Mouse (Mus musculus) ovary, adult 18-20 months (tissue): ENCODE data around the gene Lamc2.
A peak's percentile ranks its signal among the peaks of the same experiment; 100 is the strongest.

Source experiments
- DNase-seq: peaks from one replicate; pipeline ENCODE4 v3.0.0; 2022; ENCODE audit warnings: low spot score, mixed read lengths

The Lamc2 gene

DNA sequence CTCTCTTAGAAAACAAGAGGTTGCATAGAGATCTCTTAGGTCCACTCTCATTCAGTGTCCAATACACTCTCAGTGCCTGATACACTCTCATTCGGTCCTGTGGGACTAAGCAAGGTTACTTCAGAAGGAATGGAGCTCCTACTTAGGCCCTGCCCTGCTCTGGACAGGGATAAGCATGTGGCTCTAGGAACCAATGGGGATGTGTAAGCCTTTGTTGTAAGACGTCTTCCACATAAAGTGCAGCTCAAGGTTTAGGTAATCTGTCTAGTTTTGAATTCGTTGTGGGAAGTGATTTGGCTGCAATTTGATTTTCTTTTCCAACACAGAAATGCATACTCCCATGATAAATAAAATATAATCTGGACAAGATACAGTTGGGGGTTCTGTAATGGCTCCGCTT, 6.1 kb downstream of the Lamc2 start:
- no peak for DNase-seq

DNA sequence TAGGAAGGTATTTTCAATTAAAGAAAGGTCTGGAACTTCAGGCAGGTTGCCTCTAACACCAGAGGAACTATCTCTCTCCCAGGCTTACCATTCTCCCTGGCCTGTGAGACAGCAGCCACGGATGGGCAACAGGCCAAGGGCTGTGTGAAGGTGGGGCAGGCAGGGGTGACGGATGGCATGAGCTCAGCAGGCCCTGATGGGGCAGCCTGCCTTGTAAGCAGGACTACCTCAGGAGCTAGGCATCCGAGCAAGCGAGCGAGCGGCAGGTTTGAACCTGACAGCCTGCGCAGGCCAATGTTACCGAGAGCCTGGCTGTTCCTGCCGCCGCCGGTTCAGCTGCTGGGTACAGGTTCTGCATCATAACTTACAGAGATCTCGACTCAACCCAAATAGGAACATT, 11.4 kb downstream of the Lamc2 start:
- peak; percentile 47 for DNase-seq

DNA sequence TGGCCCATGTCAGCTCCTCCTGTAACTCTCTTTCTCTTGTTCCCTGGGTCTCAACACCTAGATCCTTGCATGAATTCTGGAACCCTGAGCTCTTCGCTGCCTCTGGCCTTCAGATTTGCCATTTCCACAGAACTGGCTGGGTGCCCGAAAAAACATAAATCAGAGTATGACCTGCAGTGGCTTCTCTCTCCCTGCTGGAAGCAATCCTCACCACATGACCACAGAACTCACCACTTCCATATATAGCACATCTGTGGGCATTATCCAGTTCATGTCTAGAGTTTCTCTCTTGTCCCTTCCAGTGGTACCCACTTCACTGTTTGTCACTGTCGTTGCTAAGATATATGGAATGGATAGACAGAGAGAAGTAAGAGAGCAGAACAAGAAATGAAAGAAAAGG, 13.0 kb downstream of the Lamc2 start:
- peak; percentile 37 for DNase-seq

DNA sequence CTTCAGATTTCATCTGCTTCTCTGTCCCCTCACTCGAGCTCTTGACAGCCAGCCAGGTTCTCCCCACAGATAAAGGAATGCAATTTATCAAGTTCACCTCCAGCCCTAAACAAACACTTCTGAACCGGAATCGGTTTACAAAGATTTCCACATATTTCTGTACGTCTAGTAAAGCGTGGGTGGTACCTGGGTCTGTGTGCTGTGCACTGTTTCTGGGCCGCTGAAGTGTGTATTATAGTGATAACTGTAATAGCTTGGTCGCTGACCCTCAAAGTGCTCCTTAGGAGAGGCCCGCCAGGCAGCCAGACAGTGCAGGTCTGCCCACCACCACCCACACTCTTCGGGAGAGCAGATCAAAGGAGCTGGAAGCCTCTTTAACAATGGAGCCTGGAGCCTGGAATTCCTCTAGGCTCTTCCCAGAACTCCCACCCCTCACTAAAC, 13.9 kb downstream of the Lamc2 start:
- no peak for DNase-seq

DNA sequence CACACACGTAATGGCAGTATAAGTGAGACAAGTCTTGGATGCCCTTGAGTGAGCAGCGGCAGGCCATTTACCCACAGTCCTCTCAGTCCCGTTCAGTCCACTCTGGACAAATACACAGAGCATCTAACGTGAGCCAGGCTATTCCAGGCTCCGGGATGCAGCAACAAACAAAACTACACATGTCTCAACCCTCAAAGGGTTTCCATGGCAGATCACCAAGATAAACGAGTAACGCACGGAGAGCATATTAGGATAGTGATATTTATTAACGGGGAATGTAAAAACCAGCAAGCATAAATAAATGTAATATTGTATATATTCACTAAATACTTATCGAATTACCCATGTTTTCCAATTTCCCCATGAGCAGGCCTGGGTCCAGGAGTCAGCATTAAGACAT, 15.2 kb downstream of the Lamc2 start:
- DNase-seq: no peak

DNA sequence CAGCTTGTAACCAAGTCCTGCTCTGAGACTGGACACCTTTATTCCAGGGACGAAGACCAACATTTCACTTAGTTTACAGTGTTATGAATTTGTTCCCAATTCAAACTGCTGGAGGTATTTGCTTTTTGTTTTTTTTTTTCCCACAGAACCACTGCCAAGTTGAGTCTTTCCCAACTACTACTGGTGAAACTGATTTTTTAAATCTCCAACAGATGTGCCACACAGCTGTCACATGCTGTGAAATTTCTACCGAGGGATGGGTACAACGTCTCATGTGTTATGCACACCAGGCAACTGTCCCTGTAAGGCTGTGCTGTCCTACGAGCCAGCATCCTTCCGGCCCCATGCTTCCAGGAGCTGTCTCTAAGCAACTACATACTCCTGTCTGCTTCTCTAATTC, 18.0 kb downstream of the Lamc2 start:
- DNase-seq: no peak

DNA sequence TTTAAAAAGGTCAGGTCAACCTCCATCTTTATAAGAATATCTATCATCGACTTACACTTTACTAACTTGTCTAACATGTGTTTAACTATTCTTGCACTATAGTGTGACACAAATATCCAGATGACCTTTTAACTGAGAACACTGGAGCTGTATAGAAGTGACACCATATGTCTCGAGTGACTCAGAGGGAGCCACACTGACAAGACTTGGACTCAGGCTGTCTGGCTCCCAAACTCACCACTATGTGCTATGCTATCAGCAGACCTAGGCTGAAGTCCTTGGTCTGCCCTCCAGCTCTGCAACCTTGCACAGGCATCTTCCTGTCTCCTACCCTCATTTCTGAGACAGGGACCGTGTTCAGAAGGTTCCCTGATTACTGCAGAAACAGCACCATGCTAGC, 22.4 kb downstream of the Lamc2 start:
- DNase-seq: no peak

DNA sequence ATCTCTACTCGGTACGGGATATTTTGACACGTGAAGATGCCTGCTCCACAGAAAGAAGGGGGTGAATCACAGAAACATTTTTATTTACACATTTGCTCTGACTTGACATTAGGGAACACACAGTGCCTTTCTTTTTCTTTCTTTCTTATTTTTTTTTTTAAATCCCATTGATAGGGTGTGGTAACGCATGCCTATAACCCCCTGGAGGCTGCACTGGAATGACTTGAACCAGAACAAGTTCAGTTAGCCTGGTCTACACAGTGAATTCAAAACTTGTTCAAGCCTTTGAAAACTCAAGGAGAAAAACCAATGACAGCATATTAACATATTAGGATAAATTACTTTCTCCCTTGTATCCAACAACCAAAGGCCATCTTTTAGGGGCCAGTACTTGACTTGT, 27.1 kb downstream of the Lamc2 start:
- DNase-seq: no peak

DNA sequence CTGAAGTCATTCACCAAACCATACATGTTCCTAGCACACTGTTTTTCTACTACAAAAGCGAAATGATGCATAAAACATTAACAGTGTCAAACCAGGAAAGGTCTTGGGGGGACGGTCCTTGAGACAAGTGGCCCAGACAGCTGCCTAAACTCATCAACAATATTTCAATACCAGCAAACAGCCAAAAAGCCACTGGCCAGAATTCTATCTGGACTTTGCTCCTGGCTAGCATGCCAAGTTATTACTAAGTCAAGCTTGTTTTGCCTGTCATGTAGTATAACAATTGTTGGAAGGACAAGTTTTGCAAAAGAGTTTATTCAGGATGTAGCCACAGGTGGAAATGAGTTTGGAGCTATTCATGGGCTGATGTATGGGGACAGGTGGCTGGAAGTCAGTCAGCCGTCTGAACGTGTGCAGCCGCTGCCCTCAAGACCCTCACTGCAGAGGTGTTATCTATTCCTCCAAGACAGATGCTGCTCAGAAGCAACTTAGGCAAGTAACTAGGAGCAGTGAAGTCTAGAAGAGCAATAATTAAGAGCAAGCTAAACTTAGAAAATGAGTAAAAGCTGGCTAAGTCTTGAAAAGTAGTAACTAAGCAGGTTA, 29.1 kb downstream of the Lamc2 start:
- DNase-seq: no peak

DNA sequence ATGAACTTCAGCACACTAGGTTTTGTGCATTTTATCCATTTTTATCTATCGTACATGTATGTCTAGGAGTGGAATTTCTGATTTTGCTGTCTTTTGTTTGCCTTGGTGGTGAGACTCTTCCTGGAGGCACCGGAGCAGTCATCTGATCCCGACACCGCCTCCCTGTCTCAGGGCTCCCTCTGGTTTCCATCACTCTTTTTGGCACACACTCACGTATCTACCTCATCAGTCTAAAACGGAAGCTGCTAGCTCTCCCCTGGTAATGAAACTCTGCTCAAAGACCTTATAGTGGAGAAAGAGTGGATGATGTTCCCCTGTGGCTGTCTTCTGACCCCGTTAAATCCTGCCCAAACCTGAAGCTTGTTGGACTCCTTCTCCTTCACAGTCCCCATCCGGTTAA, 30.9 kb downstream of the Lamc2 start:
- DNase-seq: no peak

DNA sequence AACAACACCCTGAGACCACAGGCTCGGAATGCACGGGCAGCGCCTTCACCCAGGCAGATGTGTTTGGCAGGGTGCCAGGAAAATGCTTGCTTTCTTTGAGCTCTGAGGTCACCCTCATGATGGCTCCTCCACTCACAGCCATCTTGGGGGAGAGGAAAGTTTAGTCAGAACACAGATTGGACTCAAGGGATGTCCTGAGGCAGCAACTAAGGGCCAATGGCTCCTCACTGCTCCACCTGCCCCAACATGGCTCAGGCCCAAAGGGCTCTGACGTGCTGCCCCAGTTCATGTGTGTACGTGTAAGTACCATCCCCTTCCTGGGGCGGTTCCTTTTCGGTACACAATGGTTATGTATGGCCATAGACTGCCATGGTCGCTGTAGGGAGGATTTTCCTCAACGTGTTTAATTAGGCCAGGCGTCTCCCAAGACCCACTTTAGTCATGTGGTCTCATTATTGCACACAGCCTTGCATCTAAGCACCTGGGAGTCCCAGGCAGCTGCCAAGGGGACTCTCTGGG, 32.6 kb downstream of the Lamc2 start:
- DNase-seq: no peak

DNA sequence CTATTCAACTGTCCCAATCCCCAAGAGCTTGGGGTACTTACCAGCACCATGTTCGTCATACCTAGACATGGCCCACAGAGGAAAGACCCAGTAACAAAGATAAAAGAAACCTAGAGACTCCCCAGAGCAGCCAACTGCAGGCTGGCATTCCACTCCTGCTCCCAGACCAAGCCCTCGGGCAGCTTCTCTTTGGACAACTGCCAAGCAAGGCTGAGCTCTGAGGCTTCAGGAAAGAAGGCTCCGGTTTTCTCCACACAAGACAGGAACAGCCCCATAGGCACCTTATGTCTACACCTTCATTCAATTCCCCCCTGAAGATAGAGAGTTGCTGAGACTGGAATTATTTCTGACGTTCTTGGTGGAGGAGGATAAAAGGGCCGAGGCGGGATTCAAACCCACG, 33.7 kb downstream of the Lamc2 start:
- DNase-seq: no peak

DNA sequence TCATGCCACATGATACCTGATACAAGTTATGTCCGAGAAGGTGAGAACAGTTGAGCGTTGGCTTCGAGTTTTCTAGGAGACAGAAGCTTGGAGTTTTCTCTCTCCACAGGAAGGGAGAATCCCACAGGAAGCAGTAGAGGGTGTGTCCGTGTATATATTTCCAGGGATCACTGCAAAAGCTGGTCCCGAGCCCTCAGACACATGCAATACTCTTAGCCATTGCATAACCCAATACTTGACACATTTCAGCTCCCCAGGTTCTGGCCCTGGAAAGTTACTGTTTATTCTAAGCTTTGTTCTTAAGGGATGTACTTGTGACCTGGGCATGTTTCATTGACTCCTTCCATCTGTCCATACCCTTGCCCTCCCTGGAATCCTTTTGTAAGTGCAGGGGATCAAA, 40.5 kb downstream of the Lamc2 start:
- DNase-seq: no peak

DNA sequence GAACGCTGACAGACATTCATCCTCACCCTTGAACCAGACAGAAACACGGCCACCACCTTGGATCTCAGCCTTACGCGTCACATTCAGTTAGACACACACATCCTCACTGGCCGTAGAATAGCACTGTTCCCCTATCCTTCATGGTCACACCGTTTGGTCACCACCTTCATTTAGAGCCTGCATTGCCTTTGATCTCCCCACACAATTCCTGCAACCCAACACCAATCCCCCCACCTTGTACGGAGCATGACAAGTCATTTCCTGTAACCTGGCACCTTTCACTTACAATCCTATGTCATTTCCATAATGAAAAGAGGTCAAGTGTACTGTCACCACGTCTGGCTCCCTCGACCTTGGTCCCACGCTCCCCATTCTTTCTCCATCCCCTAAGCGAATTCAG, 42.2 kb downstream of the Lamc2 start:
- no peak for DNase-seq

DNA sequence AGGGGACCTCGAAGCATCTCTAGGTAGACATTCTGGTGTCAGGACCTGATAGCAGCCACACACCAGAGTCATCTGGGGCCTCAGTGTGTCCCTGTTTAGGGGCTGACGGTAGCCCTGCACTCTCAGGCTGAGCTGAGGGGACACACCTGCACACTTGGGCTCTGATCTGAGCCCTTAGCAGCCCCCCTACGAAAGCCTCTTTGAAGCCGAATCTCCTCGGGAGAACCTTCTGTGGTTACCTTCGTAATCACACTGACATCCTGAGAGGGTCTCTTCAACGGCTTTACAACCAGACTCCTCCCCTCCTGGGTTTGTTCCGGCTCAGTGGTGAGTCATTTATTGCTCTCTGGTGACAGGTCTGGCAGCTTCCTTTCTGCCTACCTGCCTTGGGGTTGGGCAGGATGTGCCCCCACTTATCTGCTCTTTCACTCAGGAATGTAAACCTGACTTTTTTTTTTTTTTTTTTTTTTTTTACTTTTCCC, 45.5 kb downstream of the Lamc2 start:
- no peak for DNase-seq

DNA sequence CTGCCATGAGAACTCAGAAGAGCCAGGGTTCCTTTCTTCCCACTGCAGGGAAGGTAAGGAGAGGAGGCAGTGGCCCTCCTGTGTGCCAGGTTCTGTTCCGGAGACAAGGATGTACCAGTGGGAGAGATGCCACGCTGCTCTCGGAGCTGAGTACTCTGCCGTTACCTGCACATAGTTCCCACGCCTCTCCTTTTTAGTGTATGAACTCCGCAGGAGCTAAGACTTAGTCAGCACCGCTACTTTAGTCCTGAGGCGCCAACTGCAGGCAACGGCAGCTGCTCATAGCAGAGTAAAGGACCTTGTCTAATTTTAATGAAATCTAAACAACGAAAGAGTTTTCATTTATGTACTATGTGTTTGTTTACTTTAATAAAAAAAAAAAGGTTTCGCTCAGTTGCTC, 46.0 kb downstream of the Lamc2 start:
- DNase-seq: no peak

DNA sequence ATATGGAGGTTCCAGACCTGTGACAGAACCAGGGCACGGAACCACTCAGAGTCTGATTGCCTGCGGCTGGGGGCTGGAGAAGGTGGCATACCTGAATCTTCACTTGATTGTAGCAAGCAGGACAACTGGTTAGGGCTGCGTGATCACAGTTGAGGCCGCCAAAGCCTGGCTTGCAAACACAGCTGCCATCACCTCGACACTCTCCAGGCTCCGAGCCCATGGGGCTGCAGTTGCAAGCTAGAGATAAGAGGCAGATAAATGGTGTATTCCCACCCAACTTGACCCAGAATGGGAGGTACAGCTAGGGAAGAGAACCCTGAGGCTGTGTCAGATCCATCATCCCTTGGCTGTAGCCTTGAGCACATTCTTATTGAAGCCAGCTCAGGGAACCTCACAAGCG, 46.6 kb downstream of the Lamc2 start:
- DNase-seq: no peak

DNA sequence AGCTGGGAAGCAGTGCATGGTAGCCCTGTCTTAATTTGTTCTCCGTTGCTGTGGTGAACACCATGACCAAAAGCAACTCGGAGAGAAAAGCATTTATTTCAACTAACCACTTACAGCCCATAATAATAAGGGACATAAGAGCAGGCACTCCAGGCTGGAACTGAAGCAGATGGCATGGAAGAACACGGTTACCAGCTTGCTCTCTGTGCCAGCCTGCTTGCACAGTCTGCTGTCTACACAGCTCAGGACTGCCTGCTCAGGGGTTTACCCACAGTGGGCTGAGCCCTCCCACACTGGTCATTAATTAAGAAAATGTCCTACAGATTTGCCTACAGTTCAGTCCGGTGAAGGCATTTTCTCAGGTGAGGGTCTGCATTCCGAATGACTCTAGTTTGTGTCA, 47.8 kb downstream of the Lamc2 start:
- DNase-seq: no peak

DNA sequence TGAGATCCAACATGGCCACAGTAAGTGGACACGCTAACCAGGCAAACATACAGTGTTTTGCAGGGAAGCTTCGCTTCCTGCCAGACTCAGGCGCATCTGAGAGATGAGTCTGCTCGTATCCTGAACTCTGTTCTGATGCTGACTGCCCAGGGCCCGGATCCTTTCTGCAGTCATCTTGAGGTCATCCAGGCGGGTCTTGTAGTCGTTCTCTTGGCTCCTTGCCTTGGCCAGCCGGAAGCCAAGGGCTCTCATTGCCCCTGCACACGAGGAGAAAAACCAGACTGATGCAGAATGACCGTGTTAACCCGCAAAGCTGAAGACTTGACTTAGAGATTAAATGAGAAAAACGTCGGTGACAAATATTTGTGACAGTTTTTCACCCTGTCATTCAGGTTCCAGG, 49.6 kb downstream of the Lamc2 start:
- DNase-seq: no peak

DNA sequence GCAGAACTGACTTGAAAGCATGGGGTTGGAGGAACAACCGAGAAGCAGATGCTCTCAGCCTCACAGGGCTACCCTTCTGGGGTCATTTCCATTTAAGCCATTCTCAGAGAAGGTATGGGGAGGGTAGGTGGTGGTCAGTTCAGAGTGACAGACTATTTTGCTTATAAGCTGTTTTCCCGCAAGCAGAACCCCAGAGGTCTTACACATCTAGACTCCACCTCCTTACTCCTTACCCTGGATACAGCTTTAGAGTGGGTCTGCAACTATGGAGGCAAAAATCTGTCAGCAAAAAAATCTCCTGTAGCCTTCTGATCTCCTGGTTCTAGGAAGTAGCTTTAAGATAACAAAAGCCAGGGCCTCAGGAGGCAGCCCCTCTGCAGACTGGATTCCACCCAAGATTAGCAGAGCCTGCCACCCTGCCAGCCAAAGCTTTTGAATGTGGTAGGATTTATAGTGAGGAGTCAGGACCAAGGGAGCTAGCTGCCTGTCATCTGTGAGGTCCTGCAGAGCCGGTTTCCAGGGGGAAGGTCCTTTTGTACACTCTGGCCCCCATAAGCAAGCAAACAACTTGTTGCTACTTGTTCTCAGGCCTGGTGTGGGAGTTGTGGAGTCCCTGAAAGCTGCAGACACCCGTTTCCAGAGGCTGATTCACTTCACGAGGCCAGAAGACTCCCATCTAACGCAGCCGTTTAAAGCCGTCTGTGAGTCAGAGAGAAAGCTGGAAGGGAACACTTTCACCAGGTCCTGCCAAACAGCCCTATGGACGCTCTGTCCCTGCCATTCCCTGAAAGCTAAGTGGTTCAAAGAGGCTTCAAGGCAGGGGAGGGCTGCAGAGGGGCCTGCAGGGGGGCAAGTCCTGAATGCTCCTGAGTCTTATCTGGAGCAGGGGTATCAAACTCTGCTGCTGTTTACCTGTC, 52.1 kb downstream of the Lamc2 start:
- peak; percentile 38 for DNase-seq

DNA sequence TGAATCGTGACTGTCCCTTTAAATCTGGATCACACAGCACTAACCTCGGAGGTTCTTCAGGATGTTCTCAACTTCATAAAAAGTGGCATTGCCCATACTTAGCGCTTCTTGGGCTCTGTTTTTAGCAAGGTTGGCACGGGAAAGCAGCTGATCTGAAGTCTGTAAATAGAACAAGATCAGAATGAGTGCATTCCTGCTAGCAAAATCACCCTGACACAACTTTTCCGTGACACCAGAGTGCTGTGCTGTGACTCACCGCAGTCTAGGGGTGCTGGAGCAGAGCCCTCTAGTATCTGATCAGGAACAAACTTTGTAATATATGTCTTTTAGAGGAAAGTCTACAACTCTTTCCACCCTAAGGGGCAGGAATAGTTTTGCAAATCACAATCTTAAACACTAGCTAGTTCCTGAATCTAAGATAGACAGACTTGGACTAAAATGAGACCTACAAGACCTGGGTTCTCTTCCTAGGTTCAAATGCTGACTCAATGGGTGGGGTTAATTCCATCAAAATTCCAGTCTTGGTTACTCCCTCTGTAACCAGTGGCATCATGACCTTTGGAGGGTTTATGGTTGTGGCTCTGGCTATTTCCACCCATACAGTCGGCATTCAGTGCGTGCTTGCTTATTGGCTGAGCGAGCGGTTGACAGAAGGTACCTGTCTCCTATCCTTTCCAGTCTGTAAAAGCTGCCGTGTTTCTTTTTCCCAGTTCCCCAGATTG, 56.1 kb downstream of the Lamc2 start:
- no peak for DNase-seq

DNA sequence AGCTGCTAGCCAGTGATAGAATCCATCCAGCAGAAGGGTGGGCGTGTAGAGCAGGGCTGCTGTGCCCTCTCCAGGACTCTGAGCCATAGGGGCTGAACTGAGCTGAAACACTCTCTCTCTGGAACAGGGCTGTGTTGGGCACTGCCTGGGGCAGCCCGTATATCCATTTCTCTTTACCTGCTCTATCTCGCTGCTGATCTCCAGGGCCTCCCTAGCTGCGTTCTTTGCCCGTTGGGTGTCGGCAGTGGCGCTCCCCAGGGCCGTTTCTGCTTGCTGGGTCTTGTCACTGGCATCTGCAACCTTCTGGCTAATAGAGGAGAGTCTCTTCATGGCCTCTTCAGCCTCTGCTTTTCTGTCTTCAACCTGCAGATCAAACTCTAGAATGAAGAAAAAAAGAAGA, 57.5 kb downstream of the Lamc2 start:
- DNase-seq: no peak

DNA sequence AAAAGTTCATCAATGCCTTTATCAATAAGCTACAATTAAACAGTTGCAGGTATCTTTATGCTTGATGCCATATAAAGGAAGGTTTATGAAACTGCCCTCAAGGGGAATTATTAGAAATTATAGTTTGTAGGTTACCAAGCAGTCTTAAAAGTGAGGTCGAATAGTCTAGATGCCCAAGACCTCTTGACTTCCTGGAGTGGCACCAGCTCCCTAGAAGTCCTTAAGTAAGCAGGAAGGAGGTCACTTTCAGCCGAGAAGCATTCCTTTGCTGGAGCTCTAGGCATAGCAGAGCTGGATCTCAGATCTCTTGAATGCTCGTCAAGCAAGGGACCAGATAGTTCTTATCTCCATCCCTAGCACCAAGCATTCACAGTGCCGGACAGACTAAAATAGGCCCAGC, 58.6 kb downstream of the Lamc2 start:
- DNase-seq: no peak
